Mouse (Mus musculus): ENCODE results near the gene Polh.

Polh gene

GRCm38 (mm10) chr17:46202421-46203071 is at the start of gene Polh, which contains the start of gene Xpo5:
TSS of gene Polh (minus strand) at chr17:46202645.
TSS of gene Xpo5 (plus strand) at chr17:46202782.
- in situ Hi-C loops (cut with MboI; ENCODE audit: low pct_unique_long_range_greater_than_20kb in 1 of 2, low sequenced_read_pairs in 2 of 2, unreplicated experiment in 1 of 2), result loop anchor here (25.0 kb wide), 1 partner anchor 765 kb away; the partner anchor contains the start of gene Cdc5l (in 2 of the 2)

GRCm38 (mm10) chr17:46251174-46251573 is 48.7 kb upstream of the Polh start:
- in situ Hi-C loops (cut with MboI; ENCODE audit: low pct_unique_long_range_greater_than_20kb in 1 of 2, low sequenced_read_pairs in 2 of 2, unreplicated experiment in 1 of 2), result no loop called here

- in situ Hi-C loops (cut with MboI; ENCODE audit: low pct_unique_long_range_greater_than_20kb in 1 of 2, low sequenced_read_pairs in 2 of 2, unreplicated experiment in 1 of 2), result loop anchor here (5.0 to 25.0 kb wide), 2 partner anchors 41 to 714 kb away; no protein-coding TSS in a partner anchor
These were observed 45.7 kb upstream of the Polh start for GRCm38 (mm10) chr17:46248189-46248522.

- in situ Hi-C loops (cut with MboI; ENCODE audit: low pct_unique_long_range_greater_than_20kb in 1 of 2, low sequenced_read_pairs in 2 of 2, unreplicated experiment in 1 of 2), result loop anchor here (5.0 to 25.0 kb wide), 2 partner anchors 40 to 715 kb away; no protein-coding TSS in a partner anchor
These were observed 45.2 kb upstream of the Polh start, which contains the start of the genes Polr1c and Yipf3 for GRCm38 (mm10) chr17:46247512-46248188. TSS of gene Polr1c (minus strand) at chr17:46248054. TSS of gene Yipf3 (plus strand) at chr17:46248080.

- in situ Hi-C loops (cut with MboI; ENCODE audit: low pct_unique_long_range_greater_than_20kb in 1 of 2, low sequenced_read_pairs in 2 of 2, unreplicated experiment in 1 of 2), result loop anchor here in 1 of 2 experiments (25.0 kb wide), 1 partner anchor 718 kb away; no protein-coding TSS in a partner anchor
These were observed 42.1 kb upstream of the Polh start for GRCm38 (mm10) chr17:46244579-46244978.

- in situ Hi-C loops (cut with MboI; ENCODE audit: low pct_unique_long_range_greater_than_20kb in 1 of 2, low sequenced_read_pairs in 2 of 2, unreplicated experiment in 1 of 2), result loop anchor here in 1 of 2 experiments (25.0 kb wide), 1 partner anchor 719 kb away; no protein-coding TSS in a partner anchor
These were observed 41.2 kb upstream of the Polh start for GRCm38 (mm10) chr17:46243624-46244023.

- in situ Hi-C loops (cut with MboI; ENCODE audit: low pct_unique_long_range_greater_than_20kb in 1 of 2, low sequenced_read_pairs in 2 of 2, unreplicated experiment in 1 of 2), result loop anchor here in 1 of 2 experiments (25.0 kb wide), 1 partner anchor 719 kb away; no protein-coding TSS in a partner anchor
These were observed 40.5 kb upstream of the Polh start for GRCm38 (mm10) chr17:46242993-46243392.

GRCm38 (mm10) chr17:46242274-46242673 is 39.8 kb upstream of the Polh start:
- in situ Hi-C loops (cut with MboI; ENCODE audit: low pct_unique_long_range_greater_than_20kb in 1 of 2, low sequenced_read_pairs in 2 of 2, unreplicated experiment in 1 of 2), result loop anchor here in 1 of 2 experiments (25.0 kb wide), 1 partner anchor 720 kb away; no protein-coding TSS in a partner anchor

- in situ Hi-C loops (cut with MboI; ENCODE audit: low pct_unique_long_range_greater_than_20kb in 1 of 2, low sequenced_read_pairs in 2 of 2, unreplicated experiment in 1 of 2), result loop anchor here in 1 of 2 experiments (25.0 kb wide), 1 partner anchor 721 kb away; no protein-coding TSS in a partner anchor
These were observed 39.0 kb upstream of the Polh start for GRCm38 (mm10) chr17:46241471-46241870.

- in situ Hi-C loops (cut with MboI; ENCODE audit: low pct_unique_long_range_greater_than_20kb in 1 of 2, low sequenced_read_pairs in 2 of 2, unreplicated experiment in 1 of 2), result loop anchor here in 1 of 2 experiments (25.0 kb wide), 1 partner anchor 723 kb away; no protein-coding TSS in a partner anchor
These were observed 37.2 kb upstream of the Polh start for GRCm38 (mm10) chr17:46239516-46240114.

- in situ Hi-C loops (cut with MboI; ENCODE audit: low pct_unique_long_range_greater_than_20kb in 1 of 2, low sequenced_read_pairs in 2 of 2, unreplicated experiment in 1 of 2), result loop anchor here in 1 of 2 experiments (25.0 kb wide), 1 partner anchor 725 kb away; no protein-coding TSS in a partner anchor
These were observed 35.0 kb upstream of the Polh start for GRCm38 (mm10) chr17:46237480-46237879.

GRCm38 (mm10) chr17:46237079-46237478 is 34.6 kb upstream of the Polh start:
- in situ Hi-C loops (cut with MboI; ENCODE audit: low pct_unique_long_range_greater_than_20kb in 1 of 2, low sequenced_read_pairs in 2 of 2, unreplicated experiment in 1 of 2), result loop anchor here in 1 of 2 experiments (25.0 kb wide), 1 partner anchor 725 kb away; no protein-coding TSS in a partner anchor

- in situ Hi-C loops (cut with MboI; ENCODE audit: low pct_unique_long_range_greater_than_20kb in 1 of 2, low sequenced_read_pairs in 2 of 2, unreplicated experiment in 1 of 2), result loop anchor here in 1 of 2 experiments (25.0 kb wide), 1 partner anchor 726 kb away; no protein-coding TSS in a partner anchor
These were observed 33.6 kb upstream of the Polh start for GRCm38 (mm10) chr17:46236067-46236466.

- in situ Hi-C loops (cut with MboI; ENCODE audit: low pct_unique_long_range_greater_than_20kb in 1 of 2, low sequenced_read_pairs in 2 of 2, unreplicated experiment in 1 of 2), result loop anchor here in 1 of 2 experiments (25.0 kb wide), 1 partner anchor 735 kb away; no protein-coding TSS in a partner anchor
These were observed 25.1 kb upstream of the Polh start for GRCm38 (mm10) chr17:46227576-46227975.

GRCm38 (mm10) chr17:46221601-46222000 is 19.2 kb upstream of the Polh start:
- in situ Hi-C loops (cut with MboI; ENCODE audit: low pct_unique_long_range_greater_than_20kb in 1 of 2, low sequenced_read_pairs in 2 of 2, unreplicated experiment in 1 of 2), result loop anchor here (25.0 kb wide), 1 partner anchor 784 kb away; the partner anchor contains the start of gene Cdc5l (in 2 of the 2)

- in situ Hi-C loops (cut with MboI; ENCODE audit: low pct_unique_long_range_greater_than_20kb in 1 of 2, low sequenced_read_pairs in 2 of 2, unreplicated experiment in 1 of 2), result loop anchor here (25.0 kb wide), 1 partner anchor 773 kb away; the partner anchor contains the start of gene Cdc5l (in 2 of the 2)
These were observed 8.1 kb upstream of the Polh start for GRCm38 (mm10) chr17:46210550-46210949.

GRCm38 (mm10) chr17:46206676-46207075 is 4.2 kb upstream of the Polh start:
- in situ Hi-C loops (cut with MboI; ENCODE audit: low pct_unique_long_range_greater_than_20kb in 1 of 2, low sequenced_read_pairs in 2 of 2, unreplicated experiment in 1 of 2), result loop anchor here (5.0 to 25.0 kb wide), 2 partner anchors 41 to 769 kb away; partner anchors contain the start of genes Cdc5l (in 2 of the 2), Polr1c (in 1 of the 2) and Yipf3 (in 1 of the 2)

GRCm38 (mm10) chr17:46203078-46203477 is 633 bp upstream of the Polh start:
- in situ Hi-C loops (cut with MboI; ENCODE audit: low pct_unique_long_range_greater_than_20kb in 1 of 2, low sequenced_read_pairs in 2 of 2, unreplicated experiment in 1 of 2), result loop anchor here (25.0 kb wide), 1 partner anchor 766 kb away; the partner anchor contains the start of gene Cdc5l (in 2 of the 2)
